Comparison of ENCODE assay signal across 13 mouse cellular contexts in genomic region chr6:112327793-112328192, GRCm38 (mm10). TPM values are rescaled to one million over a fixed set of nuclear protein-coding genes. Genes with fewer than 3 reads are reported as not detected.
DNase-seq lines count a peak whose midpoint lies in the region; ATAC-seq and TF ChIP-seq lines count a peak whose summit lies in the region.
"Had no signal": no experiment of that assay in that cellular context is flagged by ENCODE, and none has a peak within 500 bp of the region (broad histone marks: within the 10 kb centered on the region; RNA-seq: fewer than 3 reads in every experiment).

No protein-coding gene starts in this region.

- no peak for TF ChIP-seq EP300 in liver, postnatal 0 days (IDR thresholded peaks at IDR 0.05; ENCODE audit: low read depth)
- TF ChIP-seq EP300 in heart, postnatal 0 days (IDR thresholded peaks at IDR 0.05; ENCODE audit: low read depth), result no peak

- no peak overlapping the region; the same call in 1 of the 2 replicates for H3K27ac ChIP-seq in liver, adult 2 months (replicated peaks; ENCODE audit: insufficient read depth, low read depth, low read length)
- H3K27ac ChIP-seq in liver, postnatal 0 days (ENCODE audit: low read depth), result no peak overlapping the region
- no peak overlapping the region for H3K27ac ChIP-seq in heart, postnatal 0 days (ENCODE audit: low read depth)
- H3K27ac ChIP-seq in liver, embryonic 12.5 days, result no peak overlapping the region
- H3K27ac ChIP-seq: embryonic facial prominence, embryonic 12.5 days; hindbrain, embryonic 10.5 days had no signal

- no peaks in the 10 kb centered on the region for H3K36me3 ChIP-seq in liver, adult 2 months (ENCODE audit: control insufficient read depth, insufficient read depth, low read length)
- H3K36me3 ChIP-seq in liver, postnatal 0 days (replicated peaks; ENCODE audit: insufficient read depth, low read length), result no peaks in the 10 kb centered on the region
- H3K36me3 ChIP-seq in heart, postnatal 0 days (replicated peaks; ENCODE audit: control insufficient read depth, insufficient read depth, low read length), result peaks cover 39% of the 10 kb centered on the region
- H3K36me3 ChIP-seq in liver, embryonic 12.5 days, result no peaks in the 10 kb centered on the region
- H3K36me3 ChIP-seq: embryonic facial prominence, embryonic 12.5 days; hindbrain, embryonic 10.5 days had no signal

- H3K9me3 ChIP-seq in liver, postnatal 0 days (ENCODE audit: low read length), result no peaks in the 10 kb centered on the region
- no peaks in the 10 kb centered on the region for H3K9me3 ChIP-seq in heart, postnatal 0 days (replicated peaks; ENCODE audit: control insufficient read depth, low read length)
- no peaks in the 10 kb centered on the region for H3K9me3 ChIP-seq in liver, embryonic 12.5 days (replicated peaks)
- H3K9me3 ChIP-seq: embryonic facial prominence, embryonic 12.5 days; hindbrain, embryonic 10.5 days had no signal

- H3K79me2 ChIP-seq in liver, adult 2 months (ENCODE audit: control insufficient read depth, insufficient read depth, low read length), result no peaks in the 10 kb centered on the region

- no peak overlapping the region for H3K4me3 ChIP-seq in liver, adult 2 months (ENCODE audit: insufficient read depth, low read depth, low read length)
- H3K4me3 ChIP-seq in liver, postnatal 0 days (ENCODE audit: low read depth, low read length), result no peak overlapping the region
- no peak overlapping the region for H3K4me3 ChIP-seq in heart, postnatal 0 days (ENCODE audit: low read depth, low read length)
- H3K4me3 ChIP-seq in liver, embryonic 12.5 days, result no peak overlapping the region
- H3K4me3 ChIP-seq: embryonic facial prominence, embryonic 12.5 days; hindbrain, embryonic 10.5 days had no signal

- no peak for TF ChIP-seq CTCF in liver, adult 2 months (IDR thresholded peaks at IDR 0.05; ENCODE audit: low read depth, low read length)
- TF ChIP-seq CTCF in liver, postnatal 0 days (IDR thresholded peaks at IDR 0.05; ENCODE audit: low read depth), result no peak
- TF ChIP-seq CTCF in heart, postnatal 0 days (IDR thresholded peaks at IDR 0.05; ENCODE audit: low read depth), result no peak

- no peak overlapping the region for H3K4me2 ChIP-seq in liver, postnatal 0 days (ENCODE audit: low read depth, low read length)
- H3K4me2 ChIP-seq in heart, postnatal 0 days (ENCODE audit: low read depth, low read length), result no peak overlapping the region
- H3K4me2 ChIP-seq in liver, embryonic 12.5 days, result no peak overlapping the region
- H3K4me2 ChIP-seq: embryonic facial prominence, embryonic 12.5 days had no signal

- ATAC-seq in liver, postnatal 0 days, result no peak
- ATAC-seq in heart, postnatal 0 days (ENCODE audit: insufficient read depth, low read depth), result peak; percentile 33; the same call in 1 of the 2 replicates
- no peak for ATAC-seq in activated CD4-positive, CD25-positive, alpha-beta regulatory T cell, adult 4 months
- ATAC-seq in megakaryocyte-erythroid progenitor cell, adult 5-6 weeks (replicated peaks; ENCODE audit: low FRiP score, low TSS enrichment, poor library complexity, severe bottlenecking), result no peak
- no peak for ATAC-seq in liver, embryonic 12.5 days

- no peak for TF ChIP-seq POLR2A in liver, adult 2 months (IDR thresholded peaks at IDR 0.05; ENCODE audit: extremely low read depth, insufficient read depth, low read length)

- peaks cover under 1% of the 10 kb centered on the region; the same call in 1 of the 2 replicates for H3K4me1 ChIP-seq in liver, adult 2 months (ENCODE audit: control insufficient read depth, insufficient read depth, low read length)
- no peaks in the 10 kb centered on the region for H3K4me1 ChIP-seq in liver, postnatal 0 days (ENCODE audit: insufficient read depth)
- H3K4me1 ChIP-seq in heart, postnatal 0 days (ENCODE audit: control insufficient read depth, insufficient read depth), result 0 out of 2 replicates have a peak, but pooled peaks cover 3% of the 10 kb centered on the region
- H3K4me1 ChIP-seq in liver, embryonic 12.5 days, result no peaks in the 10 kb centered on the region
- H3K4me1 ChIP-seq: embryonic facial prominence, embryonic 12.5 days; hindbrain, embryonic 10.5 days had no signal

- H3K27me3 ChIP-seq in liver, adult 2 months (ENCODE audit: control insufficient read depth, insufficient read depth, low read length), result 0 out of 2 replicates have a peak, but pooled peaks cover 3% of the 10 kb centered on the region
- no peaks in the 10 kb centered on the region for H3K27me3 ChIP-seq in liver, postnatal 0 days (ENCODE audit: insufficient read depth, low read length)
- no peaks in the 10 kb centered on the region for H3K27me3 ChIP-seq in heart, postnatal 0 days (ENCODE audit: control insufficient read depth, insufficient read depth, low read length)
- H3K27me3 ChIP-seq in liver, embryonic 12.5 days (replicated peaks), result no peaks in the 10 kb centered on the region
- H3K27me3 ChIP-seq: embryonic facial prominence, embryonic 12.5 days had no signal

- 33% methylated on average over 5 of the region's 5 CpGs for WGBS in liver, adult 2 months
- 50% methylated on average over 5 of the region's 5 CpGs for WGBS in liver, postnatal 0 days (ENCODE audit: insufficient replicate concordance)
- WGBS in heart, postnatal 0 days, result 44% methylated on average over 5 of the region's 5 CpGs
- 62% methylated on average over 5 of the region's 5 CpGs for WGBS in liver, embryonic 12.5 days (ENCODE audit: insufficient replicate concordance)

- DNase-seq in liver, adult 2 months (ENCODE audit: extremely low read depth, low read depth, low spot score), result peak; percentile 22
- DNase-seq in liver, postnatal 0 days, result no peak
- peak; percentile 43 for DNase-seq in heart, postnatal 0 days (ENCODE audit: low spot score)
- peak; percentile 40 to 70 for DNase-seq in kidney, postnatal 25 days
- DNase-seq: cerebellum, postnatal 14 days; liver; thymus, postnatal 25 days had no signal

- no peak overlapping the region for H3K9ac ChIP-seq in liver, adult 2 months (ENCODE audit: low read depth, low read length)
- H3K9ac ChIP-seq in liver, postnatal 0 days (replicated peaks), result no peak overlapping the region
- H3K9ac ChIP-seq in heart, postnatal 0 days (replicated peaks; ENCODE audit: low read depth, low read length), result no peak overlapping the region
- no peak overlapping the region for H3K9ac ChIP-seq in liver, embryonic 12.5 days
- H3K9ac ChIP-seq: embryonic facial prominence, embryonic 12.5 days had no signal

RNA-seq across cellular contexts. Expression of gene Lmcd1, which starts 54.2 kb away (rescaled TPM):
- 0.28 and 0.34 TPM in 2 replicates for total RNA-seq in liver, adult 2 months (2014; rRNA removed)
- 0.33 and 0.42 TPM in 2 replicates for polyA plus RNA-seq in liver, adult 2 months (2012; rRNA removed)
- 0.65 and 1.5 TPM in 2 replicates for polyA plus RNA-seq in liver, postnatal 0 days (2015; fragmentation: Nextera tagmentation; extraction: Ambion mirVana)
- 62.4 and 86.9 TPM in 2 replicates for total RNA-seq in heart, postnatal 0 days (2014; rRNA removed; ENCODE audit: low replicate concordance)
- polyA plus RNA-seq in heart, postnatal 0 days (2015; fragmentation: Nextera tagmentation; extraction: Ambion mirVana), result 34.8 and 35.2 TPM in 2 replicates
- not detected for polyA plus RNA-seq in activated CD4-positive, CD25-positive, alpha-beta regulatory T cell, adult 4 months (2017; shearing (Covaris generic))
- 11.3 and 18.7 TPM in 2 replicates for total RNA-seq in megakaryocyte-erythroid progenitor cell, adult 5-6 weeks (2014; fragmentation: Nextera tagmentation)
- total RNA-seq in megakaryocyte-erythroid progenitor cell, adult 5-6 weeks (2017), result 2.9 and 10.7 TPM in 2 replicates
- polyA plus RNA-seq in liver, embryonic 12.5 days (2016; fragmentation: Nextera tagmentation; extraction: Ambion mirVana), result 0.45 and 1.0 TPM in 2 replicates
- total RNA-seq: neutrophil, adult 5-6 weeks had no signal

Comparison
In these comparisons a context has a peak if more than half of its experiments do, and no peak if none do; other contexts are left out.
1. RNA of gene Lmcd1, which starts 54.2 kb away (polyA plus RNA-seq): 34.8 to 35.2 TPM in heart, postnatal 0 days; 0.65 to 1.5 TPM in liver, postnatal 0 days, 0.45 to 1.0 TPM in liver, embryonic 12.5 days, 0.33 to 0.42 TPM in liver, adult 2 months and not detected in activated CD4-positive, CD25-positive, alpha-beta regulatory T cell, adult 4 months; every median in the first group is over 10 times any median in the second.